Mouse (Mus musculus): ENCODE data around the gene Ddah1. TPM values are rescaled to one million over a fixed set of nuclear protein-coding genes. Genes with fewer than 3 reads are reported as not detected.

Ddah1 gene
- total RNA-seq, 2 experiments from 2014 or later, result 2.4 TPM

DNA sequence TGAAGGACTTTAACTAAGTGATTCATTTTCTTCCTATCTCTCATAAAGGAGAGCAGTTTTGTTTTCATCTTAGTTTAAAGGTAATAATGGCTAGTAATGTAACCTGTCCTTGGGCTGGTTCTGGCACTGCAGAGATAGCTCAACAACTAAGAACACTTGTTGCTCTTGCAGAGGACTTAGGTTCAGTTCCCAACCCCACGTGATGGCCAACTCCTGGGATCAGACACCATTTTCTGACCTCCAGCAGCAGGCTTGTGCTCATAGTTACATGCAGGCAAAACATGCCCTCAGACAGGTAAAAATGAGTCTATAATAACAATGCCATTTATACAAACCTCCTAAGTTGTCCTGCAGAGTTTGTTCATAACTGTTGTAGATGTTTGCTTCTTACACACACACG lies 5.9 kb downstream of the Ddah1 start:
- no peak for DNase-seq

DNA sequence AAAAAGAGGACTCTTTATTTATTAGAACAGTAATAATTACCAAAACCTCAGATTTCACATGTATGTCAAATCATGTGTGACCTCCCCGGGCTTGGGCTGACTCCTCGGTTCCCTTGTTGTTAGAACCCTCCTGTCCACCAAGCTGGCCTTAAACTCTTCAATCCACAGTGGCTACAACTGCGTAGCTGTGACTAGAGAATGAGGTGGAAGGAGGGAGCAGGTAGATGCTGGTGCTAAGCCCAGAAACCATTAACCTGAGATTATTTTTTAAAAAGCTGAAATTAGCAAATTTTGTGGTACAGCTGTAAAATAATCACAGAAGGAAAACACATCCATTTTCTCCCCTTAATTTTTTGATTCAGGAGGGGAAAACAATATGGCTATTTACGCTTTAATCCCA lies 10.0 kb downstream of the Ddah1 start:
- DNase-seq, result no peak

DNA sequence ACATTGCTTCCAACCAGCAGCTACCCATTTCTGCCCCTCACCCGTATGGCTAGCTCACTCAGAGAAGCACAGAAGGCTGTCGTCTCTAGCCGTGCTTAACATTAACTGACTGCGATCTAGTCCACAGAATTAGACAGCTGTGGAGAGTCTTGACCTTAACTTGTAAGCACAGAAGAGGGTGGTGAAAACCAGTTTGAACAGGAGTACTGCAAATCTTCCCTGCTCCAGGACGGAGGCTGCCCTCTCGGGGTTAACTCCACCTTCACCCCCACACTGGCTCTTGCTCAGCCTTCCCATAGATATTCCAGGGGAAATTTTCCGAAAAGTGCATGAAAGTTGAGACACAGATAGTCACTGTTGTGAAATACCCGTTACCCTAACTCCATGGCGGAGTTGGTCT lies 14.9 kb downstream of the Ddah1 start:
- DNase-seq, result no peak

DNA sequence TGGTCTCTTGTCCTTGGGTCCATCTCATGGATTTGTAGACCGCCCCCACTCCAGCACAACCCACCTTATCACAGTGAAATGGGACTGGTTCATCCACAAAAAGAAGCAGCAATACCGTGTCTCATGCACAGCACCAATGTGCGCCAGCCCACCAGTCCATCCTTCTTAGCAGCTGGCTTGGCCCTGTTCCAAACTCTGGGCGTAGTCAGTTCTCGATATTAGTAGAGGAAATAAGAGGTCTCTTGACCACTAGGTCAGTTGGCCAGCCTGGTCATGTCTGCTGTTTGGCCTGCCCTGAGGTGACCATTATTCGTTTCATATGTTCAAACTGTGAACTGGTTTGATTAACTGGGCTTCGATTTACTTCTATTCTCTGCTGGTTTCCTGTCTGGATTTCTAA lies 15.9 kb downstream of the Ddah1 start:
- no peak for DNase-seq

DNA sequence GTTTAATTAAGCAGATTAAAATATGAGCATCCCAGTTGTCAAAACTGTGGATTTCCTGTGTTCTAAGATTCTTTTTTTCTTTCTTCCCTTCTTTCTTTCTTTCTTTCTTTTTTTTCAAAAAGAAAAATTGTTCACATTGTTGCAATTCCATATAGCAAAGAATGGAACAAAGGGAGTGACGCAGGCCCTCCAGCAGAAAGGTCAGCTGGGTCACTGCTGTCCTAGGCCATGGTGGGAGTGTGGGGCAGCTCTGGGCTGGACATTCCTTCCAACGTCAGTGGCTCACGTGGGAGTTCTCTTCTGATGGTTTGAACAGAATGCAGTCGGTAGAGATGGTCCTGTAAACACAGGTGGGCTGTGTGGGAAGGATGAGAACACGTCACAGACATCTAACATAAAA lies 16.8 kb downstream of the Ddah1 start:
- DNase-seq, result no peak

DNA sequence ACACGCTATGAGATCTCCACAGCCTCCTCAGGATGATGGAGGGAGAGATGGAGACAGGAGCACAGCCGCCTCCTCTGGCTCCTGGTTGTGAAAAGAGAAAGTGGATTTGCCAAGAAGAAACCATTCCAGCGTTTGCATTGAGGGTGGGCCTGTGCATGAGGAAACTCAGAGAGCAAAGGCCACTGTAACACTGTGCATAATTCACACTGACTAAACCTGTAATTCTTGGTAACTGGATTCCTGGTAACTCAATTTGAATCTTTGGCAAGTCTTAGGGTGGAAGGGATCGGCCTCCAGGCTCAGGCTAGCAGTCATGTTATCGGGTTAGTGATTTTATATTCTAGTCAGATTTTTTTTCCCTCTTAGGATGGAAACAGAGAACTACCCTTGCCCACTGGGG lies 17.4 kb downstream of the Ddah1 start:
- DNase-seq, result no peak

DNA sequence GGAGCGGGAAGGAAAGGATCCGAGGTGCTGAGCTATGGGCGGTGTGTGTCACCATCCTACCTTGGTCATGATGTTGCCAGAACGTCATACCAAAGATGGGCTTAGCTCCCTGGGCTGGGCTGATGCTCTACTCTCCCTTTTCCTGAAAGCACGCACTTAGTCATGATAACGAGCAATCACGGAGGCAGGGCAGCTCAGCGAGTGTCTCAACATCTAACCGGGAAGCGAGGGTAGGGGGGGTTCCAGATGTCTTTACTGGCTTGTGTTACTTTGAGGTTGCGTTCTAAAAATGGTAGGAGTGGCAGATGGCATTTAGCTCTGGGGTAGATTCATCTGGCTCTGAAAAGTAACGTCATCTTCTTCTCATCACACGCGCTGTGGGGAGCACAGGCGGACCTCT lies 18.5 kb downstream of the Ddah1 start:
- no peak for DNase-seq

DNA sequence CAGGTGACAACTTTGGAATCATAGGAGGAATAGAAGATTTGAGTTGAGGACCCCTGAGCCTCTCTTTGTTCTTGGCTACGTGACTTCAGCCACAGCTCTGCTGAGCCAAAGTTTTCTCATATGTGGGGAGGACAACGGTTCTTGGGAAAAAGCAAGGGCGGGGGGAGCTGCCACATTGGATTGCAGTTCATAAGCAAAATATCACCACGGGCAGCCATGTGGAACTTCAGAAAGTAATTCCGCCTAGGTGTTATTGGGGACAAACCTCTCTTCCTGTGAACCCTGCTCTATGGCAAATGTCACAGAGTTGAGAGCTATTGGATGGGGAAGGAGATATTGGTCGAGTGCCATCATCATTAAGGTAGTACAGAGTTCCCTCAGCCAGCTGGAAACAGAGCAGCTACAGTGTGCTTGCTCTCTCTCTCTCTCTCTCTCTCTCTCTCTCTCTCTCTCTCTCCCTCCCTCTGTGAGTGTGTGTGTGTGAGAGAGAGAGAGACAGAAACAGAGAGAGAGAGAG lies 20.0 kb downstream of the Ddah1 start:
- DNase-seq, result no peak

DNA sequence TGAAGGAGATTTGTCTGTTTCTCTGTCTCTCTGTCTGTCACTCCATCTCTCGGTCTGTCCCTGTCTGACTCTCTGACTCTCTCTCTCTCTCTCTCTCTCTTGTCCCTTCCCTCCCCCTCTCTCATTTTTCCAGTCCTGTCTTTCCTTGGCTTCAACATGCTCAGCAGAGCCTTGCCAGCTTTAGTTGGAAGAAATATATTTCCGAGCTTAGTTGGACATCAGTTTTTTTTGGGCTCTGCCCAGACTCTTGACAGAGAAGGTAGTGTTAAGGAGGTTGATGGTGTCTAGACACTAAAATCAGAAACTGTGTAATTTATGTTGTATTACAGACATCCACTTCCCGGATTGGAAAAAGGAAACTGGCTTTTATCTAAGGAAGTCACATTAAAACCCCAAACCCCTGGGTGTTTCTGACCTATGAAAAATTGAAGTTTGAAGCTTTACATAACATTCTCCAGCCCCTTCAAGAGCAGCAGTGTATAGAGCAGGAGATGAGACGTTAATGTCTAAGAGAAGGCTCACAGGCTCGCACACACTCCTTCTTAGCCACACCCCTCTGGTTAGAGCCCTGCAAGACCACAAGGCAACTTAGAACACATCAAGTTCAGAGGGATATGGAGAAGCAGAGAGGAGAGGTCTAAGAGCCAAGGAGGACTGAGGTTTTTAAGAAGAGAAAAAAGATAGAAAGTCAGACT lies 21.0 kb downstream of the Ddah1 start:
- no peak for DNase-seq

DNA sequence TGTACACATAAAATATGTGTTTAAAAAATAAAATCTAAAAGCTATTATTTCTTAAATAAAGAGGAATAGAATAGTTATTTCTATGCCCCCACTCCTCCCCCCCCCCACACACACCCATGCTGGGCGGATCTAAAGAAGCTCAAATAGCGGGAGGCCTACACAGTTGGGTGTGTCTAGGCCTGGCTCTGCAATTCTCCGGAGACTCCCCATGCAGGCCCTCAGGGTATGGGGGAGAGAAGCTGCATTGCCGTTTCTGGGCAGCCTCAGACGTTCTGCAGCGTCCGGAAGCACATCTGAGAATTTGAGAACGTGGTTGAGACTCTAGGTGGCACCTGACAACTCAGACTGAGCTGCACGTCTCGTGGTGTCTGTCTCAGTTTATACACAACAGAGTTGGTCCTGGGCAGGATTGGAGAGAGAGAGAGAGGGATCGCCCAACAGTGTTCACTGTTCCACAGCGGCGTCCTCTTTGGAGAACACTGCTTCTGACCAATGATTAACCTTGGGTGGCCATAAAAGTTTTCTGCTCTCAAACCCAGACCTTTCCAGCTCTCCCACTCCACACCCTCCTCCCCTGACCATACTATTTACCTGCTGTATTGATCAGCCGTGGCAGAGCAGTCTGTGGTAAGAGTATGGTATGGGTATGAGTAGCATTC lies 22.4 kb downstream of the Ddah1 start:
- no peak for DNase-seq

DNA sequence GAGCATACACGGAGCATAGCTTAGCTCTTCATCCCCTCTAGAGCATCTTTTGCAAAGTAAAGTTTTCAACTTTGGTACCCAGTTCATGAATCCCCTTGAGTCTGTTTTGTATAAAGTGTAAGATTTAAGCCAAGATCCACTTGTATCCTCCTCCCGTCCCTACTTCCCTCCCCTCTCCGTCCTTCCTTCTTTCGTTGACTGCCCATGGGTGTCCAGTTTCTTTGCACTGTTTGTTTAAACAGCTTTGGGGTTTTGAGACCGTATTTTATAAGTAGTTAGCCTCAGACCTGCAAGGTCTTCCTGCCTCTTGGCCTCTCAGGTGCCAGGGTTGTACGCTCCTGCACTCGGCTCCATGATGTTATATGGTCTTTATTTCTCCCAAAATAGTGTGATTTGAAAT lies 26.8 kb downstream of the Ddah1 start:
- DNase-seq, result no peak

DNA sequence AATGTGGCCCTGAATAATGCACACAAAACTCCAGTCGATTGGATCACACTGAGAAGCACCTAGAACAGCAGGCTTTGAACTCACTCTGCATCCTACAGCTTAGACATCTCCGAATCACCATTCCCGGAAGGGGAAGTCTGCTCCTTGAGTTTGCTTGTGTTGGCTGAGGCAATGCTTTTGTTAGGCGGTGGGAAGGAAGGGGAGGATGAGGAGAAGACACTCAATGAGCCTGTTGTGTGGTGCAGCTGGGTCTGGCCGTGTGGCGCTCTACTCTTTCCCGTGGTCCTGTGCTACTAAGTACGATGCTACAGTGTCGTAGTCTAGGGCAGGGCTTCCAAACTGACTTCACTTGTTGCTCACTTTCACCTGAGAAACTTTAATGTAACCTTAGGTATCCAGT lies 28.8 kb downstream of the Ddah1 start:
- no peak for DNase-seq

DNA sequence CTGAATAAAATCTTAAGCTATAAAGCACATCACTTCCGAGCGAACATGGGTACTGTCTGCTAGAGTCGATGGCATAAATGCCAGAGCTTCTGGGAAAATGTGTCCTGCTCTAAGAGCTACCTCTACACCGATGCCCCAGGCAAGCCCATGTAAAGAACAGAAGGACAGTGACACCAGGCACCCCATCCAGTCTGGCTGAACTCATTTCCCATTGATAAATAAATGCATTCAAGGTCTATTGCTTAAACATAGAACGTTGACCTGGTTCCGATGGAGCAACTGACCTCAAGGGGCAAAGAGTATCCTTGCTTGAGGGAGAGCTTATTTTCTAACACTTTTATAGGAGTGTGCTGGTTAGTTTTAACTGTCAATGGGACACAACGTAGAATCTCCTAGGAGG lies 30.6 kb downstream of the Ddah1 start:
- no peak for DNase-seq

DNA sequence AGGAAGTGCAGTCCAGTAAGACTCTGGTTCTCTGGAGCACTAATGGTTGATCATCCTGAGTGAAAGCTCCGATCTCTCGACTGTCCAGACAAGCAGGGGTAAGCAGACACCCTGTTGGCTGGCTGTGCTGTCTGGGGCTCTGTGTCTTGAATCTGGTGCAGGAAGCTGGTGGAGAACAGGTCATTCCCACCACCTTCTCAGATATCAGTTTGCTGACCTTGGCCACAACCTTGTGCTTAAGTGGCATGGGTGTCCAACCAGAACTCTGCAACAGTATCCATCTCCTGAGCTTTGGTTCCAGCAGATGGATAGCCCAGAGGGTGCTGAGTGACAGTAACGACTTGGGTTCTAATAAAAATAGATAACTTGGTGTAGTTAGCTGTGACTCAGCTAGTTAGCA lies 31.8 kb downstream of the Ddah1 start:
- no peak for DNase-seq

DNA sequence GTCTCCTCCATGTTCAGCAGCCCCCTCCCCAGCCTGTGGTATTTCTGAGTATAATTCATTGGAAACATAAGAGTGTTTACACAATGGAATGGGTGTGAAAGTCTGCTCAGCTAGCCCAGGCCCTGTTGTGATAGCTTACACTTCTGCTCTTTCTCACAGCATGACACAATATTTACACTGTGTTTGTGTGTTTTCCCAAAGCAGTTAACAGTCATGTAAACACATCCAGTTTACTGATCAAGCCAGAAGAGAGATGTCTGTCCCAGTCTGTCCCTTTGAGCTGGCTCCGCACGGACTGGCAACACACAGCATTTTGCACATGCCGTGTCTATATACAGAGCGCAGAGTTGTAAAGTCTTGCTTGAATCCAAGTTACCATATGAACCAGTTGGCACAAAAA lies 32.2 kb downstream of the Ddah1 start:
- DNase-seq, result no peak

DNA sequence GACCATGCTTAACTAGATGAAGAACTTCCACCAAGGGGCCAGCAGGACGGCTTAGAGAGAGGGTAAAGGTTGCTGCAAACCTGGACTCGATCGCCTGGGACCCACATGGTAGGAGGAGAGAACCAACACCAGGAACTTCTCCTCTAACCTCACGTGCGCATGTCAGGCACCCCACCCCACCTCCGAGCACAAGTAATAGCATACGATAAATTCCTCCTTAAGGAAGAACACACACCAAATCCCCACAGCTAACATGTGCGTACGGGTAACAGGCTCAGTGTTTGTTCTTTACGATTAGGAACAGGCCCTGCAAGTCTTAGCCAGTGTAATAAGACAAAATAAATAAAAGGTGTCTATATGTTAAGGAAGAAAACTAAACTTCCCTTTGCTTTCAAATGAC lies 35.9 kb downstream of the Ddah1 start:
- DNase-seq, result no peak

DNA sequence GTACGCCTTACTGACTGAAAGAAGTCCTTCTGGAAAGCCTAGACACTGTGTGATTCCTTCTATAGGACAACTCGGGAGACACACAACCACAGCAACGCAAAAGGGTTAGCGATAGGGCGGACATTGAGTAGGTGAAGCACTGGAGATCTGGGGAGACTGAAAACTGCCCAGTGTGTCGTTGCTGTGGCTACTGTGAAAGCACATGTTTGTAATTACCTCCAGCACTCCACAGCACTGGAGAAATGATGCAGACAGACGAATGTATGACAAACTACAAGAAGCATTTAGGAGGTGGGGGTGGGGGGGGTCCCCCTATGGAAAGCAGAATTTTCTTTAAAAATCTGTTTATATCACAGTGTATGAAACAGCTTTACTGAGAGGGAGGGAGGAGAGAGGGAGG lies 37.4 kb downstream of the Ddah1 start:
- no peak for DNase-seq

DNA sequence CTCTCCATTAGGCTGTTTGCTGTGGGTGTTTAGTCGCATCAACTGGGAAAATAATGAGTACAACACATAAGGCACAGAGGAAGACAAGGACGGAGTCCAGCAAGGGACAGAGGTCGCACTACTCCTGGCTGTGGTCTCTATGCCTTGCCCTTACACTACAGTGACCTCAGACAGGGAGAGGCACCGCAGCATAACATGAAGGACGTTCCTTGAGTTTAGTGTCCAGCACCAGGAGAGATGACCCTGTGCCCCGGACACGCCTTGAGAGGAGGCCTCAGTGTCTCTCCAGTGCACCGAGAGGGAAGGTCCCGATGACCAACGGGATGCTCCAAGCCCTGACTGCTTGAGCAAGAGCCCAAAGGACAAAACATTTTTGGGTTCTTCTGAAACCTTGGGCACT lies 39.6 kb downstream of the Ddah1 start:
- no peak for DNase-seq

DNA sequence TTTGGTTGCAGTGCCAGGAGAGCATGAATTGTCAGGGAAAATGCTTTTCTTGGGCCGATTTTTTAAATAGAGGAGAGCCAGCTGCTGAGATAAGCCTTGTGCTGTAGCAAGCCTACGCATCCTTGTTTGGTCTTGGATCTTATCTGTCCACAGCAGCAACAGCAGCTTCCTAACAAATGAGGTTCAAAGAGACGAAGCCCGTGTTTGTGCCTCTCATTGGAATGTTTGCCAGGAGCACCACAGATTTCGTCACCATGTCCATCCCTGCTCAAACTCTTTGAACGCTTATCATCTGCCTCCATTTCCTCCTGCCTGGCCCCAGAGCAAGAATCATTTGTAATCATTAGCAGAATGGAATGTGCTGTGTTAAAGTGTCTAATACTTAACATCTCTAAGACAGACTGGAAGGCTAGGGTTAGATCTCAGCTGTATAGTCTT lies 40.3 kb downstream of the Ddah1 start:
- DNase-seq, result peak in 1 of 2 experiments; percentile 23

DNA sequence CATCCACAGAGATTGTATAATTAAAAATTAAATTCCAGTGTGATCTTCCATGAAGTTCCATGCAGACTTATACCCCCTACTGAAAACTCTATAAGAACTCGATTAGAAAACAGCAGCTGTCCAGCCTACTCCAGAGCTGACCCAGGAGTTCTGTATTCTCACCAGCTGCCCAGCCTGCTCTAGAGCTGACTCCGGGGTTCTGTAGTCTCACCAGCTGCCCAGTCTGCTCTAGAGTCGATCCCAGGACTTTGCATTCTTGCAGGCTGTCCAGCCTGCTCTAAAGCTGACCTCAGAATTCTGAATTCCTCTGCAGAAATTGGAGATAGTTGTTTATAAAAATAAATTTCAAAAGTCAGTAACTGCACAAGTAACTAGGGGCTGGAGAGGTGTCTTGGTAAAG lies 40.9 kb downstream of the Ddah1 start:
- no peak for DNase-seq

DNA sequence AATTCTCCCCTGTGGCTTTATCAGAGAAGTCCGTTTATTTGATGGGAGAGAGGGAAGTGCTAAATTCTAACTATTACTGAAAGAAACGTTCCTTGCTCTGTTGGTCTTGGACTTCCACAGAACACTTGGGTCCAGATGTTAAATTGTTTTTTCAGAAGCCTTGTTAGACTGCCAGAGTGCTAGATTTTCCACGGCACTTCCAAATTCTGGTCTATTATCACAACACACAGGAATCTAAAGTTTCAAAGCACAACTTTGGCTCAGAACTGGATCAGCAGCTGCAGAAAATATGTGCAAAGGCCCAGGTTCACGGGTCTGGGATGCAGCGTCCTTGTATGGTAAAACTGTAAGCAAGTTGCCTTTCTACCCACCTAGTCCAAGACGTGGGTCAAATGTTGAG lies 43.6 kb downstream of the Ddah1 start:
- no peak for DNase-seq

DNA sequence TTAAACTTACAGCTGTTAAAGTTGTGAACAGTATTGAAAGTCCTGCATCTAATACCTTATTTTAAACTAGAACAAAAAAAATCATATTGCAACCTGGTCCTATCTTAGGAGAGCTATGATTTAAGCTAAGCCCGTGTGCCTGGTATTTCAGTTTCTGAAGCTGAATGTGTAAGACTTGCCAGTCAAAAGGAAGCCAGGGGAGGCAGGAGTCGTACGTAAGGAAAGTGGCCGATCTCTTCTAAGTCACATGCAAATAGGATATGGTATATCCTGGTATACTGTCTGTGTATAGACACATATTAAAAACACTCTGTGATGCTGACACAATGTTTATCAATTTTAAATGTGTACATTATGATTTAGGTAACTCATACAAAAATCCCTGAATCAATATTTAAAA lies 47.4 kb downstream of the Ddah1 start:
- DNase-seq, result no peak

DNA sequence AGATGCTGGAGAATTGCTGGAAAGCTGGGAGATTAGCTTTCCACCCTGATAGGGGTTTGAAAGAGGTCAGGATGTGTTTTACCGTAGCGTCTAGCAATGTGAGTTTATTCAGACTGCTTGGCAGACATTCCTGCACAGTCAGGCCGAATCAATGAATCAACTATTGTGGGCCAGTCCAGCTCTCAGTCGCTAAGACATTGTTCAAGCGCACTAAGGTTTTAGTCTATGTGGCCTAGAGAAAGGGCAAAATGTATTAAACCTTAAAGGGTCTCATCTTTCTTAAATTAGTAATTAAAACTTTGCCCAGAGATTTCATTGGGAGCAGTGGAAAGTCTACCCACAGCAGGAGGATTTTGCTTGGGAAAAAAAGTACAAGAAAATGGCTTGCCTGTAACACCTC lies 48.0 kb downstream of the Ddah1 start:
- no peak for DNase-seq

DNA sequence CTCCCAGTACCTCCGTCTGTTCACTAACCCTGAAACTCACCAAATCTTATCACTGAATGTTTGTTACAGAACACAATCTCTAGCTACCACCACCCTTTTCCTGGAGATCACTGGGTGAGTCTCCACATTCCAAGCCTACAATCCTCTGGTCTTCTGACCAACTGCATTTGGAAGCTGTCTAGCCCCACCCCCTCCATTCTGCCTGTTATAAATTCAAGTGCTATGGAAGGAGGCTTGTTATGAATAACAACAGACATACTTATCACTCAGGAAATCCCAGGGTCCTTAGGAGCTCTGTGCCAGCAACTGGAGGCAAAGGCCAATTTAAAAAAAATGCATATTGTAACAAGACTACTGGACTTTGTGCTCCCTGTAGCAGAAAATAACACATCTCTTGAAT lies 58.3 kb downstream of the Ddah1 start:
- no peak for DNase-seq
